Mouse (Mus musculus) embryonic fibroblast, embryonic 13.5 days (primary cell): ENCODE results near the gene Zfp688. TPM values are rescaled to one million over a fixed set of nuclear protein-coding genes. Genes with fewer than 3 reads are reported as not detected.
"Not testable (repeated sequence)": the region's sequence is repeated elsewhere in the genome, so short reads cannot be mapped to it uniquely, and the experiment has no call there.

Experiments used
- H3K27ac ChIP-seq: 2 replicates; pipeline ENCODE4 v1.5.1; 2012; ENCODE audit warnings: low read length, control low read depth, inconsistent platforms; ENCODE audit not compliant: insufficient read depth
- H3K4me1 ChIP-seq: 2 replicates; pipeline ENCODE4 v1.6.1; 2011; ENCODE audit warnings: low read length; ENCODE audit not compliant: control insufficient read depth, insufficient read depth
- H3K4me3 ChIP-seq: 2 replicates; pipeline ENCODE4 v1.5.1; 2011; ENCODE audit warnings: mild to moderate bottlenecking, control low read depth, low read length; ENCODE audit not compliant: insufficient read depth
- CTCF ChIP-seq: IDR thresholded peaks from 2 replicates; pipeline ENCODE4 v1.5.1; 2011; ENCODE audit warnings: mild to moderate bottlenecking, control low read depth, low read length, moderate library complexity, borderline replicate concordance; ENCODE audit not compliant: insufficient read depth
- POLR2A ChIP-seq: IDR thresholded peaks from 2 replicates; pipeline ENCODE4 v1.6.1; 2011; ENCODE audit warnings: low read depth, mild to moderate bottlenecking, control low read depth, low read length, moderate library complexity
- polyA plus RNA-seq: library from polyadenylated mRNA; stranded (reverse); fragments of >200 nt; gene quantifications from 2 replicates; pipeline ENCODE4 v1.2.4, GENCODE M21; 2011; ENCODE audit warnings: low read depth; ENCODE audit not compliant: missing spikeins, insufficient read length

Zfp688 gene
- polyA plus RNA-seq: 9.6 and 11.0 TPM in 2 replicates

DNA sequence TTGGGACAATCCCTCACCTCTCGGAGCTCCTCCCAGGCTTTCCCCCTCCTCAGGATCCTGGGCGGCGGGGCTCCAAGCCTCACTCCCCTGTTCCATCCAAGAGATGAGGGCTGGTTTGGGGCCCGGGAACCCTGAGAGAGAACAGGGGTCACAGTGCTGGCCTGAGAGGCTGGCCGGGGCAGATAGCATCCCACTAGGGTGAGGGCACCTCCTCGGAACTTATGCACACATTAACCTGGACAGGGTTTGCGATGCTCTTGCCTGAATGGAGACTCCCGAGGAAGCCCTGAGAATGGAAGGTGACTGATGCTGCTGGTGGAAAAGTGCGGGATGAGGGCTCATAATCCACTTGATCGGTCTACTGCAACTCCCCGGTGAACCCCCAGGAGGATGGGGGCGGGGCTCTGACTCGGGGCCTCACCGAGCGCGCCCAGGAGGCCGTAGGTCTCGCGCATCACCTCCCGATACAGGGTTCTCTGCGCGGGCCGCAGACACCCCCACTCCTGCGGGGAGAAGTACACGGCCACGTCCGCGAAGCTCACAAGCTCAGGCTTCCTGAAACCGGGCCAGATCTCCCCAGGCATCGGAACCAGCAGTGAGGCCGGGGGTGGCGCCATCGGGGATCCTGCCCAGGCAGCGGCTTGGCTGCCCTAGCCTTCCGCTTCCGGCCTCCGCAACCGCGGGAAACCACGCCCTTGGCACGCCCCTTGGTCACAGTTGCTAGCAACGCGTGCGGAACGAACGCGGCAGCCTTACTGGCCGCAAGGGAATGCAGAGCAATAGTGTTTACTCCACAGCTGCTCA, at the start of gene Zfp688:
Gene Zfp688 (minus strand): TSS at position 681 of the 804 bp plus-strand sequence.
- Histone ChIP-seq H3K4me3 (peak within 1 kb of the TSS; percentile 92), H3K27ac (0 out of 2 replicates have a peak within 1 kb of the TSS, but pooled peaks have one; percentile 43), H3K4me1 (no peaks in the 10 kb centered on the region)
- TF ChIP-seq CTCF (no peak), POLR2A (peak; percentile 77)

DNA sequence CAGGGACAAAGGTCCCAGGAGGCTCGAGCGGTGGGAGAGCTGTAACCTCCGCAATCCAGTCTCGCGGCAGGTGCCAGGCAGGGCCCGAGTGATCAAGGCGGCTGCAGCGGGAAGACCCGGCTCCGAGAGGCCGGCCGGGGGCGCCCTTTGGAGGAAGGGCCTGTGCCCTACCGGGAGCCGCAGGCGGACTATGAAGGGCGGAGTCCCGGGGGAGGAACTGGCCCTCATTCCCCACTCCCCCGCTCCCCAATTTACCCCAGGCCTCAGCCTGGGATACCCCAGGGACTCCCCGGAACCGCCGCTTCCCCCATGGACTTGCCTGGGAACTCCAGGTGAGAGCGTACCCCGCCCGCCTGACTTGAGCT, 49.8 kb upstream of the Zfp688 start:
- peak overlapping the region; percentile 98 for H3K27ac ChIP-seq

DNA sequence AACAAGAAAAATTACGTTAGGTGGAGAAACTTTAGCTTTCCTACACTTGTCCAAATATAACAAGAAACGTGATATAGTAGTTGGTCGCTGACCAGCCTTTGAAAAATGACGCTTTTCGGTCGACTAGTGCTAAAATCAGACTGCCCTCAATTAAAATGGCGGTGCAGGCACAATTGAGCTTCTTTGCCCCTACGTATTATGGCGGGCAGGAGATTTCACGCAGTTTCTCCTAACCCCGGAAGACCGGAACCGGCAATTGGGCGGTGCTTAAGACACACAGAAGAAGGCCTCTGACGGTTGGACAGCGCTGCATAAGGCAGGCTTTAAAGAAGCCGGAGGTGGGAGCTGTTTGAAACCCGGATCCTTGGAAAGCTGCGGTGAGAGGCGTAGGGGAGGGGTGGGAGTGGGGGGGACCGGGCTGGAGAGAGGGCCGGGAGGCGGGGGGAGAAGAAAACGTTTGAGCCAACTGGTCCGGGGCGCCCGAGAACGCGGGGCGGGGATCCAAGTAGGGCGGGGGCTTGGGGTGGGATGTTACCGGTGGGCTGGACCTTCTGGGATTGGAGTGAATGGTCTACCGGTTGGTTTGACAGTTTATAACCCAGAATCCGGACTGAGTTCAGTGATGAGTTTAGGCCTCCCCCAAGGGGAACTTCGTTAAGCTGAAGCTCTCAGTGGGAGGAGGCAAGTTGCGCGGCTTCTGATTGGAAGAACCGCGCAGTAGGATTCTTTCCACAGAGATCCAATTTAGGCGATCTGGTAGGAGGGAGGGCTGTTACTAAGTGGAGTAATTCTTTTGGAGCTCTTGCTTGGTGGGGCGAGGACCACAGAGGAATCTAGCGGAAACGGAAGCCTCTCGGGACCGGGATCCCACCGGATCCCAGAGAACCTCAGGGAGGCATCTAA, 49.1 kb upstream of the Zfp688 start:
- TF ChIP-seq POLR2A: peak; percentile 81
- TF ChIP-seq CTCF: no peak
- Histone ChIP-seq H3K4me3 (peak overlapping the region; percentile 69), H3K27ac (peak overlapping the region; percentile 98), H3K4me1 (peaks cover 5% of the 10 kb centered on the region; the same call in 1 of the 2 replicates)

More for the DNA sequence above, 49.8 kb upstream of the Zfp688 start:
- no peak; the same call in 1 of the 2 replicates for TF ChIP-seq POLR2A
- TF ChIP-seq CTCF: no peak
- peak overlapping the region; percentile 65 for H3K4me3 ChIP-seq
- H3K4me1 ChIP-seq: peaks cover 9% of the 10 kb centered on the region

DNA sequence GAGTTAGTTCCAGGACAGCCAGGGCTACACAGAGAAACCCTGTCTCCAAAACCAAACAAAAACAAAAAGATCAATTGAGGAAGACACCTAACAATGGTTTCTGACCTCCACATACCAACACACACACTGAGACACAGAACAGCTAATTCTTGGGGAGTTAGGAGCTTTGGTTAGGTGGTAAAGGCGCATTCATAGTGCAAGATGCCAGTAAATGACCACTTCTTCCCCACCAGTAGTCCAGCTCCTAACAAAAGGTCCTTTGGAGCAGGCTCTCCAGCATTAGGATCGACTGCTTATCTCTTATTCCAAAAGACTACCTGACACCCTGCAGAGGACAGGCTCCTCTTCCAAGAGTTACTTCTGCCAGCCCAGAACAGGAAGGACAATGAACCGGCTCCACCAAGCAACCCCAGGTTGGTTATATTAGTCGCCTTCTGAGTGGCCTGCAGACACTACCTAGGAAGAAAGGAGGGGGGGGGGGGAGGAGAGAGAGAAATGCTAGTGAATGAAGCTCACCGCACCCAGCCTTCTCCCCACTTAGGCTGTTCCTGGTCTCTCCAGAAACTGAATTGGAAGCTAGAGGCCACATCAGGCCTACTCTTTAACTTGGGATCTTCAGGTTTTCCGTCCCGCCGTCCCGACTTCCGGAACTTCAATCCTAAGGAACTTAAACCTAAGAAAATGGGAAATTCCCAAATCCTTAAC, 48.3 kb upstream of the Zfp688 start:
- peak overlapping the region; percentile 94 for H3K27ac ChIP-seq
- peak overlapping the region; percentile 69 for H3K4me3 ChIP-seq
- peak; percentile 32; the same call in 1 of the 2 replicates for TF ChIP-seq POLR2A
- no peak for TF ChIP-seq CTCF
- H3K4me1 ChIP-seq: peaks cover 5% of the 10 kb centered on the region; the same call in 1 of the 2 replicates

DNA sequence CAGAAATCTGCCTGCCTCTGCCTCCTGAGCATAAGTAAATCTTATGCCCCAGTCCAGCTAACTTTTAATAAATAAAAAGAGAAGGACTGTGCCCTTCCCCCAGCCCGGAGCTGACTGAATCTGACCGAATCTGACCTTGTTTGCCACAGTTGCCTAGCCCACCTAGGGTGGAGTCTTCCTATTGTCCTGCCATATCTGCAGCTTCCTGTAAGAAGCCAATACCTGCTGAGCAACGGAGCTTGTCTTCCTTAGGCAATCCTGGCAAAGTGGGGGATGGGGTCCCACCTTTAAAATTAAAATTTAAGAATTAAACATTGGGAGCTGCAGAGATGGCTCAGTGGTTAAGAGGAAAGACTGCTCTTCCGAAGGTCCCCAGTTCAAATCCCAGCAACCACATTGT, 44.7 kb upstream of the Zfp688 start:
- Histone ChIP-seq H3K27ac (no peak overlapping the region), H3K4me3 (no peak overlapping the region), H3K4me1 (no peaks in the 10 kb centered on the region)
- TF ChIP-seq POLR2A (no peak), CTCF (no peak)

DNA sequence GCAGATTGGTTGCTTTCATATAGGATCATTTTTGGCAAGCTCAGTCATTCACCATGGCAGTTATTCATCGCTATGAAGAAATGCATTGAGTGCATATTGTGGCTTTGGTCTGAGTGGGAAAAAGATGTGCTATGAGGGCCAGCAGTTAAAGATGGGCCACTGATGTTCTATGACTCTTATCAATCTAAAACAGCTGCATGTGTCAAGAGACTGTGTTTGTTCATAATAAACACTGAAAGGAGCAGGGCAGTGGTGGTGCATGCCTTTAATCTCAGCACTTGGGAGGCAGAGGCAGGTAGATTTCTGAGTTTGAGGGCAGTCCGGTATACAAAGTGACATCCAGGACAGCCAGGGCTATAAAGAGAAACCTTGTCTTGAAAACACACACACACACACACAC, 43.8 kb upstream of the Zfp688 start:
- not testable (repeated sequence) for H3K27ac ChIP-seq, H3K4me1 ChIP-seq, H3K4me3 ChIP-seq

DNA sequence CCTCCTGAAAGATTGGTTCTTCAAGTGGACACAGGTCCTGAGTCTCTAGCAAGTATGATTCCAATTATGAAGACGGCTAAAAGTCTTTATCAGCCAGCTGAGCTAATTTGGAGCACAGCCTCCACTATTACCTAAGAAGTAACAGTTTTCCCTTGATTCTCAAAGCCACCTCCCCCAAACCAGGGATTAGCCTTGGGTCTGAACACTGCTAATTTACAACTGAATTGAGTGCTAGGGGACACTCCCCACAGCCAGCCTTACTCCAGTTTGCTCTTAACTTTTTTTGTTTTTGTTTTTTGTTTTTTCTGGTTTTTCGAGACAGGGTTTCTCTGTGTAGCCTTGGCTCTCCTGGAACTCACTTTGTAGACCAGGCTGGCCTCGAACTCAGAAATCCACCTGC, 43.3 kb upstream of the Zfp688 start:
- TF ChIP-seq CTCF (no peak), POLR2A (no peak)
- H3K4me1 ChIP-seq: no peaks in the 10 kb centered on the region
- H3K4me3 ChIP-seq: no peak overlapping the region
- H3K27ac ChIP-seq: no peak overlapping the region

DNA sequence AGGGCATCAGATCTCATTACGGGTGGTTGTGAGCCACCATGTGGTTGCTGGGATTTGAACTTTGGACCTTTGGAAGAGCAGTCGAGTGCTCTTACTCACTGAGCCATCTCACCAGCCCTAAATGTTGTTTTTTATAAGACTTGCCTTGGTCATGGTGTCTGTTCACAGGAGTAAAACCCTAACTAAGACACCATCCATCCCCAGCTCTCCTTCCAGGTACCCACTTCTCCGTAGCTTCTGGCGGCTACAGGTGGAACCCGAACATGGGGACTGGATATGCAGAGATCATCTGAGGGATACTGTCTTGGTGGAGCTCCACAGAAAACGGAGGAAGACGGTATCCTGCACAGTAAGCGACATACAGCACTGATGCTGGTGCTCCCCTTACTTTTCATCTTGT, 37.4 kb upstream of the Zfp688 start, which contains the start of gene Prr14:
Gene Prr14 (plus strand): TSS at position 301 of the 400 bp plus-strand sequence.
- not testable (repeated sequence) for H3K4me3 ChIP-seq, H3K27ac ChIP-seq, H3K4me1 ChIP-seq

DNA sequence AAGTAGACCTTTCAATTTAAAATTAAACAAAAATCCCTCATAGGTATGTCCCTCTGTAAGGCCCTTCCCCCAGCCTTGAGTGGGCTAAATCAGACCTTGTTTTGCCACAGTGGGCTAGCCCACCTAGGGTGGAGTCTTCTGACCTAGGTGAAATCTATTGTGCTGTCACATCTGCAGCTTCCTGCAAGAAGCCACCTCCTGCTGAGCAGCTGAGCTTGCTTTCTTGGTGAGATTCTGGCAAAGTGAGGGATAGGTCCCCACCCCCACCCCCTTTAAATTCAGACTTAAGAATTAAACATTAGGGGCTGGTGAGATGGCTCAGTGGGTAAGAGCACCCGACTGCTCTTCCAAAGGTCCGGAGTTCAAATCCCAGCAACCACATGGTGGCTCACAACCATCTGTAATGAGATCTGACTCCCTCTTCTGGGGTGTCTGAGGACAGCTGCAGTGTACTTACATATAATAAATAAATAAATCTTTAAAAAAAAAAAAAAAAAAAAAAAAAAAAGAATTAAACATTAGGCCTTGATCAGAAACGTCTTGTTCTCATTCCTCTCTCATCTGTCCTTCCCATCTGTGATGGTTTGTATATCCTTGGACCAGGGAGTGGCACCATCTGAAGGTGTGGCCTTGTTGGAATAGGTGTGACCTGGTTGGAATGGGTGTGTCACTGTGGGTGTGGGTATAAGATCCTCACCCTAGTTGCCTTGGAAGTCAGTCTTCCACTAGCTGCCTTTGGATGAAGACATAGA, 36.7 kb upstream of the Zfp688 start:
- H3K4me3 ChIP-seq, H3K27ac ChIP-seq, H3K4me1 ChIP-seq: not testable (repeated sequence)
